16 mouse cellular contexts compared by ENCODE assay signal in genomic region chr5:21776491-21776890, GRCm38 (mm10).
"Had no signal": no experiment of that assay in that cellular context is flagged by ENCODE, and none has a peak within 500 bp of the region (broad histone marks: within the 10 kb centered on the region; RNA-seq: fewer than 3 reads in every experiment).

No protein-coding gene starts in this region.

- H3K27ac ChIP-seq: neural tube, embryonic 13.5 days; neural tube, embryonic 15.5 days; stomach, embryonic 15.5 days; stomach, postnatal 0 days had no signal

- H3K4me3 ChIP-seq: neural tube, embryonic 13.5 days; neural tube, embryonic 15.5 days; stomach, embryonic 15.5 days had no signal

- H3K9ac ChIP-seq: neural tube, embryonic 13.5 days; neural tube, embryonic 15.5 days; stomach, embryonic 15.5 days had no signal

- H3K27me3 ChIP-seq: neural tube, embryonic 13.5 days; neural tube, embryonic 15.5 days; stomach, embryonic 15.5 days had no signal

- H3K9me3 ChIP-seq: neural tube, embryonic 13.5 days; neural tube, embryonic 15.5 days; stomach, embryonic 15.5 days had no signal

- H3K4me2 ChIP-seq: neural tube, embryonic 13.5 days; neural tube, embryonic 15.5 days; stomach, embryonic 15.5 days had no signal

- H3K4me1 ChIP-seq: neural tube, embryonic 13.5 days; neural tube, embryonic 15.5 days; stomach, embryonic 15.5 days had no signal

- DNase-seq: retina, postnatal 1 day; right cerebral cortex, adult 18-20 months; right cerebral cortex, postnatal 14 days; right cerebral cortex, postnatal 25 days; right cerebral cortex, postnatal 4 days; spleen, adult 18-20 months; thymus, adult 18-20 months; thymus, adult 2 months; thymus, postnatal 14 days; thymus, postnatal 25 days; thymus, postnatal 36 days; thymus, postnatal 4 days had no signal
